Mouse (Mus musculus) heart, postnatal 4 days (tissue): ENCODE measurements around the gene Fev. TPM values are rescaled to one million over a fixed set of nuclear protein-coding genes. Genes with fewer than 3 reads are reported as not detected.

Experiments
- microRNA-seq, 2 experiments: library from miRNA; unstranded; fragments of <30 nt; microRNA quantifications; one replicate each; pipeline ENCODE4 v1.2.0; 2021 to 2022
- total RNA-seq, 2 experiments: library from RNA; stranded (reverse); gene quantifications; 2 replicates each; pipeline ENCODE4 v1.2.3; 2021

Fev gene
- total RNA-seq, 2 experiments from 2014 or later: not detected

Small RNA genes within 50 kb of the gene (microRNA-seq; reads per million reads assigned to microRNA genes)
- 6.6 to 26.8 reads per million in 2 experiments for gene Mir375

Other genes starting within 250 kb of the Fev start
- gene Ttll4, start 223.7 kb downstream of the Fev start, total RNA-seq: 10 to 100 TPM; 19.7 to 22.1 TPM
- gene Cyp27a1, start 171.8 kb downstream of the Fev start, total RNA-seq: 1 to 10 TPM; 5.4 to 6.3 TPM
- 1 to 10 TPM; 3.7 to 4.1 TPM for gene Prkag3, start 136.2 kb downstream of the Fev start, total RNA-seq
- gene Wnt6, start 113.5 kb downstream of the Fev start, total RNA-seq: under 1 TPM; 0.12 to 0.20 TPM
- not detected for gene Wnt10a, start 93.9 kb downstream of the Fev start, total RNA-seq
- gene Cdk5r2, start 30.5 kb downstream of the Fev start, total RNA-seq: not detected
- gene Cryba2, start 7.7 kb upstream of the Fev start, total RNA-seq: not detected
- gene Cfap65, start 50.2 kb upstream of the Fev start, total RNA-seq: not detected
- gene Ihh, start 66.3 kb upstream of the Fev start, total RNA-seq: under 1 TPM; 0.18 to 0.26 TPM
- gene Nhej1, start 239.8 kb upstream of the Fev start, total RNA-seq: 1 to 10 TPM; 2.3 to 3.1 TPM
- gene Slc23a3, start 248.5 kb upstream of the Fev start, total RNA-seq: 1 to 10 TPM; 1.2 to 1.3 TPM